Mouse (Mus musculus) ES-E14 (cell line): ENCODE measurements around the gene Esrp2. TPM values are rescaled to one million over a fixed set of nuclear protein-coding genes. Genes with fewer than 3 reads are reported as not detected.

ENCODE experiments used
- DNase-seq: peaks from one replicate; pipeline ENCODE4 v3.0.0-alpha.2; 2013; ENCODE audit warnings: low read depth, low spot score
- H3K27ac ChIP-seq: 2 replicates; pipeline ENCODE4 v1.5.1; 2012; ENCODE audit warnings: low read depth, mild to moderate bottlenecking, low read length, moderate library complexity, mixed read lengths; ENCODE audit not compliant: poor library complexity, insufficient read depth, severe bottlenecking
- H3K36me3 ChIP-seq: 2 replicates; pipeline ENCODE4 v1.6.1; 2012; ENCODE audit warnings: mild to moderate bottlenecking, low read length, moderate library complexity, mixed read lengths; ENCODE audit not compliant: control insufficient read depth, poor library complexity, insufficient read depth, severe bottlenecking
- H3K4me1 ChIP-seq, 2 experiments: fragments of 150-350 bp in 1 of 2; sonication (generic) in 1 of 2; 2 replicates each; pipeline ENCODE4 v1.6.1; 2012; ENCODE audit warnings: low read length in 2 of 2, mild to moderate bottlenecking in 1 of 2, mixed read lengths in 1 of 2; ENCODE audit not compliant: control insufficient read depth in 2 of 2, insufficient read depth in 2 of 2, poor library complexity in 1 of 2
- H3K4me3 ChIP-seq, 2 experiments: fragments of 150-350 bp in 1 of 2; sonication (generic) in 1 of 2; 2 replicates each; pipeline ENCODE4 v1.5.1; 2012; ENCODE audit warnings: low read length in 2 of 2, low read depth in 1 of 2, mild to moderate bottlenecking in 1 of 2, mixed read lengths in 1 of 2; ENCODE audit not compliant: insufficient read depth in 1 of 2, poor library complexity in 1 of 2, severe bottlenecking in 1 of 2
- H3K9ac ChIP-seq: 2 replicates; pipeline ENCODE4 v1.6.1; 2012; ENCODE audit warnings: low read depth, mild to moderate bottlenecking, low read length, mixed read lengths; ENCODE audit not compliant: poor library complexity, insufficient read depth, severe bottlenecking
- H3K9me3 ChIP-seq: fragments of 150-350 bp; sonication (generic); 2 replicates; pipeline ENCODE4 v1.6.1; 2012; ENCODE audit warnings: low read depth, mild to moderate bottlenecking, low read length; ENCODE audit not compliant: control insufficient read depth, insufficient read depth
- CHD2 ChIP-seq: IDR thresholded peaks from 2 replicates; pipeline ENCODE4 v1.6.1; 2014; ENCODE audit warnings: mild to moderate bottlenecking, low read depth, low read length, inconsistent platforms
- HCFC1 ChIP-seq: IDR thresholded peaks from 2 replicates; pipeline ENCODE4 v1.6.1; 2012; ENCODE audit warnings: low read length, inconsistent platforms, borderline replicate concordance; ENCODE audit not compliant: insufficient read depth
- MAFK ChIP-seq: IDR thresholded peaks from 2 replicates; pipeline ENCODE4 v1.6.1; 2014; ENCODE audit warnings: mild to moderate bottlenecking, low read depth, low read length, inconsistent platforms; ENCODE audit not compliant: insufficient read depth
- ZC3H11A ChIP-seq: IDR thresholded peaks from 2 replicates; pipeline ENCODE4 v1.6.1; 2012; ENCODE audit warnings: low read depth, mild to moderate bottlenecking, inconsistent platforms, low read length, borderline replicate concordance
- ZNF384 ChIP-seq: IDR thresholded peaks from 2 replicates; pipeline ENCODE4 v1.6.1; 2012; ENCODE audit warnings: low read depth, low read length, inconsistent platforms
- in situ Hi-C, 2 experiments: fragments of 600-800 bp; cut with MboI; formaldehyde crosslinking; loops; one replicate each; pipeline ENCODE4 v1.15.1; 2025; ENCODE audit warnings: low sequenced_read_pairs in 2 of 2, inconsistent platforms in 1 of 2; ENCODE audit not compliant: unreplicated experiment in 2 of 2
- total RNA-seq: library from RNA; depleted of rRNA; stranded (reverse); fragments of 300-350 nt; gene quantifications from 2 replicates; pipeline ENCODE4 v1.2.3, GENCODE M21; 2012

The Esrp2 gene
- total RNA-seq, 1 experiment: 12.5 TPM

GRCm38 (mm10) chr8:106133946-106134345, 2.8 kb downstream of the Esrp2 start:
- Histone ChIP-seq H3K4me3 (no peak overlapping the region), H3K4me1 (peaks cover 0 to 31% of the 10 kb centered on the region in 2 experiments; a peak in 2 of 4 replicates), H3K9ac (no peak overlapping the region), H3K27ac (no peak overlapping the region), H3K9me3 (no peaks in the 10 kb centered on the region), H3K36me3 (peaks cover 30% of the 10 kb centered on the region)
- DNase-seq: no peak
- in situ Hi-C loops: no loop called here
- TF ChIP-seq ZC3H11A: no peak
- TF ChIP-seq HCFC1: no peak
- no peak for TF ChIP-seq MAFK
- TF ChIP-seq ZNF384: no peak
- TF ChIP-seq CHD2: no peak

DNA sequence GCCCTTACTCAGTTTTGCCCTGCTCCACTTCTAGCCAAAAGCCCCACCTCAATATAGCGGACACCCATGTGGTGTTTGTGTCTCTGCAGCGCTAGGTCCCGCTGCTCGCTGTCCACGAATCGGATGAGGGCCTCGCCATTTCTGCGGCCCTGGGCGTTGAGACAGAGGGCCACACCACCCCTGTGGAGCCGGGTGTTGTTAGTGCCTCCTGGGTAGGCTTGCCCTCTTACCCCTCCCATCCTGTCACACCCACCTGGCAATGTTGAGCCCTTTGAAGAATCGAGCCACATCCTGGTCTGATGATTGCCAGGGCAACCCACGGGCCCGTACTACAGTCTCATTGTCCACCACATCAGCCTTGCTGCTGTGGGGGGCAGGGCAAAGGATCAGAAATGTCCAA, 3.2 kb downstream of the Esrp2 start:
- H3K27ac ChIP-seq: no peak overlapping the region
- H3K9ac ChIP-seq: no peak overlapping the region
- DNase-seq: no peak
- no peaks in the 10 kb centered on the region for H3K9me3 ChIP-seq
- H3K4me3 ChIP-seq: no peak overlapping the region
- in situ Hi-C loops: no loop called here
- H3K36me3 ChIP-seq: peaks cover 33% of the 10 kb centered on the region
- TF ChIP-seq ZNF384 (no peak), ZC3H11A (no peak), MAFK (no peak), CHD2 (no peak), HCFC1 (no peak)
- peaks cover 0 to 31% of the 10 kb centered on the region in 2 experiments; a peak in 2 of 4 replicates for H3K4me1 ChIP-seq

GRCm38 (mm10) chr8:106132356-106132755, 4.4 kb downstream of the Esrp2 start:
- in situ Hi-C loops: no loop called here
- Histone ChIP-seq H3K27ac (no peak overlapping the region), H3K9ac (no peak overlapping the region), H3K9me3 (no peaks in the 10 kb centered on the region), H3K4me1 (peaks cover 0 to 31% of the 10 kb centered on the region in 2 experiments; a peak in 2 of 4 replicates), H3K4me3 (no peak overlapping the region), H3K36me3 (peaks cover 33% of the 10 kb centered on the region)
- no peak for DNase-seq
- TF ChIP-seq ZNF384: no peak
- no peak for TF ChIP-seq CHD2
- no peak for TF ChIP-seq MAFK
- no peak for TF ChIP-seq ZC3H11A
- no peak for TF ChIP-seq HCFC1

DNA sequence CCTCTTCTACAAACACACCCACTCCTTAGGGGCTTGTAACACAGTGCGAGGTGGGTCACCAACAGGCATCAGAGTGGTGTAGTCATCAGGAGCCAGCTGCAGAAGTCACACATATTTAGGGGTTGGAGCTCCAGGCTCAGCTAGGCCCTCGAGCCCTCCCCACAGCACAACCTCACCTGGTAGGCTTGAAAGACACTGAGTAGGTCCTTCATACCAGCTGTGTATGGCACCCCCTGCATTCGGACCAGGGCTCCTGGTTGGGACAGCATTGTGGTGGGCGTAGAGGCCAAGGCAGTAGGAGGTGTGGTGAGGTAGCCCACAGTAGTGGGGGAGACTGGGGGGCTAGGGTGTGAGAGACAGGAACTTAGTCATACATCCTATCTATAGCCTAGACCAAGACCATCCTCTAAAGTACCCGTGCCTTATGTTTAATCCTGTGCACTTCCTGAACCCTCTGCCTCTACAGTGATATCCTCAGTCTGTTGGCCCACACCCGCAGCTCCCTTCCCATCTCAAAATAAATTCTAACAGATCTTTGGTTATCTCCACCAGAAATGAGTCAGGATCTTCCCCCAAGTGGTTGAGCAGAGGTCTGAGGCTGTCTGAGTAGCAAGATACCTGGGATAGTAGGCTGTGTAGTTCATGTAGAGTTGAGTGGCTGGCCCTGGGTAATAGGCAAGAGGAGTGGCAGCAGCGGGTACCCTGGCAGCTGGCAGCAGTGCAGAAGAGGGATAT, 5.1 kb downstream of the Esrp2 start:
- in situ Hi-C loops: no loop called here
- Histone ChIP-seq H3K9ac (no peak overlapping the region), H3K27ac (no peak overlapping the region), H3K9me3 (no peaks in the 10 kb centered on the region), H3K36me3 (peaks cover 33% of the 10 kb centered on the region), H3K4me1 (peaks cover 0 to 31% of the 10 kb centered on the region in 2 experiments; a peak in 2 of 4 replicates), H3K4me3 (no peak overlapping the region)
- no peak for DNase-seq
- no peak for TF ChIP-seq CHD2
- no peak for TF ChIP-seq HCFC1
- TF ChIP-seq MAFK: no peak
- TF ChIP-seq ZNF384: no peak
- no peak for TF ChIP-seq ZC3H11A

- no peak for DNase-seq
- in situ Hi-C loops: no loop called here
- Histone ChIP-seq H3K27ac (no peak overlapping the region), H3K9ac (no peak overlapping the region), H3K4me1 (peaks cover 0 to 29% of the 10 kb centered on the region in 2 experiments; a peak in 2 of 4 replicates), H3K9me3 (no peaks in the 10 kb centered on the region), H3K36me3 (peaks cover 33% of the 10 kb centered on the region), H3K4me3 (no peak overlapping the region)
- no peak for TF ChIP-seq ZC3H11A
- no peak for TF ChIP-seq ZNF384
- TF ChIP-seq MAFK: no peak
- no peak for TF ChIP-seq HCFC1
- TF ChIP-seq CHD2: no peak
Observed at GRCm38 (mm10) chr8:106131021-106131420, 5.8 kb downstream of the Esrp2 start.
